8 mouse cellular contexts compared by ENCODE assay signal in genomic region chr4:134701934-134702333, GRCm38 (mm10). TPM values are rescaled to one million over a fixed set of nuclear protein-coding genes. Genes with fewer than 3 reads are reported as not detected.
A peak's percentile ranks its signal among the peaks of the same experiment; 100 is the strongest.
DNase-seq lines count a peak whose midpoint lies in the region; ATAC-seq and TF ChIP-seq lines count a peak whose summit lies in the region.

No protein-coding gene starts in this region.

- H3K36me3 ChIP-seq in midbrain, embryonic 10.5 days = peaks cover 6% of the 10 kb centered on the region; the same call in 1 of the 2 replicates
- H3K36me3 ChIP-seq in small intestine, adult 2 months (ENCODE audit: control insufficient read depth, insufficient read depth, low read length) = no peaks in the 10 kb centered on the region

- H3K4me3 ChIP-seq in midbrain, embryonic 10.5 days = peak overlapping the region; percentile 72
- H3K4me3 ChIP-seq in small intestine, adult 2 months (ENCODE audit: low read depth, low read length) = peak overlapping the region; percentile 23; the same call in 1 of the 2 replicates

- peak; percentile 81 for TF ChIP-seq CTCF in small intestine, adult 2 months (IDR thresholded peaks at IDR 0.05; ENCODE audit: extremely low read depth, insufficient read length, insufficient replicate concordance, low read depth, low read length)

- WGBS in midbrain, embryonic 10.5 days = 37% methylated on average over 6 of the region's 6 CpGs
- WGBS in small intestine, adult 2 months = 8% methylated on average over 6 of the region's 6 CpGs

- H3K27me3 ChIP-seq in midbrain, embryonic 10.5 days (ENCODE audit: low read depth, poor library complexity, severe bottlenecking) = peaks cover 50% of the 10 kb centered on the region
- peaks cover 32% of the 10 kb centered on the region for H3K27me3 ChIP-seq in small intestine, adult 2 months (ENCODE audit: control insufficient read depth, insufficient read depth, low read length)

- no peak for TF ChIP-seq POLR2A in small intestine, adult 2 months (IDR thresholded peaks at IDR 0.05; ENCODE audit: low read depth, low read length)

- intact Hi-C loops in gastrocnemius, postnatal 36 days (cut with DNase I) = loop anchor here (5.0 kb wide), 1 partner anchor 110 kb away; no protein-coding TSS in a partner anchor
- intact Hi-C loops in left cerebral cortex, postnatal 4 days (cut with DNase I) = loop anchor here (5.0 kb wide), 1 partner anchor 145 kb away; no protein-coding TSS in a partner anchor

- DNase-seq in adrenal gland, postnatal 10 days = peak; percentile 83
- peak; percentile 83 for DNase-seq in embryo, embryonic 10.5 days (ENCODE audit: low spot score)
- DNase-seq in gastrocnemius, postnatal 36 days = peak; percentile 63 to 70
- peak; percentile 78 for DNase-seq in induced T-regulatory cell, adult 2 months (ENCODE audit: low read depth)
- DNase-seq in left cerebral cortex, postnatal 4 days = peak; percentile 82
- DNase-seq in midbrain, embryonic 10.5 days (ENCODE audit: low spot score) = peak; percentile 79

- H3K27ac ChIP-seq in midbrain, embryonic 10.5 days (replicated peaks) = no peak overlapping the region
- no peak overlapping the region for H3K27ac ChIP-seq in small intestine, adult 2 months (ENCODE audit: insufficient read depth, low read depth, low read length)

- no peak for ATAC-seq in inflammation-experienced regulatory T-cells, adult 6 months

- peaks cover 43% of the 10 kb centered on the region for H3K4me1 ChIP-seq in midbrain, embryonic 10.5 days
- peaks cover 13% of the 10 kb centered on the region for H3K4me1 ChIP-seq in small intestine, adult 2 months (ENCODE audit: control insufficient read depth, insufficient read depth, insufficient read length, low read length)

- no peaks in the 10 kb centered on the region for H3K9me3 ChIP-seq in midbrain, embryonic 10.5 days (replicated peaks)

RNA-seq across cellular contexts. Expression of gene Man1c1, which starts 2.2 kb away (rescaled TPM):
- total RNA-seq in adrenal gland, postnatal 10 days (2021) = 10 to 100 TPM; 21.3 TPM
- 1 to 10 TPM; 3.1 to 3.8 TPM for total RNA-seq in gastrocnemius, postnatal 36 days (2021)
- total RNA-seq in left cerebral cortex, postnatal 4 days (2021) = 10 to 100 TPM; 12.2 to 13.7 TPM
- polyA plus RNA-seq in midbrain, embryonic 10.5 days (2016; fragmentation: Nextera tagmentation; extraction: Ambion mirVana) = 2.8 and 3.1 TPM in 2 replicates
- 2.8 and 3.7 TPM in 2 replicates for polyA plus RNA-seq in small intestine, adult 2 months (2012; rRNA removed)
- 1 to 10 TPM in 2 of 3 experiments, under 1 TPM in 1; 0.90 to 1.9 (median 1.1) TPM for polyA plus RNA-seq in inflammation-experienced regulatory T-cells, adult 6 months (2017; shearing (Covaris generic))
